Mouse (Mus musculus): Measurements from ENCODE around the gene Zswim5. TPM values are rescaled to one million over a fixed set of nuclear protein-coding genes. Genes with fewer than 3 reads are reported as not detected.

The Zswim5 gene
- polyA plus RNA-seq, 1 experiment, result 4.7 TPM

DNA sequence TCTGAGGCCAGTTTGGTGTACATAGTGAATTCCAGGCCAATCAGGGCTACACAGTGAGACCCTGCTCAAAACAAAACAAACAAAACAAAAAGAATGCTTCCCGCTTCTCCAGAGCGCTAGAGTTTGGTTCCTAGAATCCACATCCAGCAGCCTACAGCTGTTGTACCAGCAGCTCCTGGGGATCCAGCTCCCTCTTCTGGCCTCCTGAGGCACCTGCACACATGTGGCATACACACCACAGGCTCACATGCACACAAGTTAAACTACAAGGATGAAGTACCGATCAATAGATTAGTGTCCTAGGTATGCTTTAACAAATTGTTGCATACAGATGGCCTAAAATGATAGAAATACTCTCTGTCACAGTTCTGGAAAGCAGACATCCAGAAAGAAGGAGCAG is 32.9 kb upstream of the Zswim5 start:
- no peak overlapping the region for H3K27ac ChIP-seq (ENCODE audit: control insufficient read depth, insufficient read depth, low read depth, low read length)
- no peaks in the 10 kb centered on the region for H3K27me3 ChIP-seq (ENCODE audit: control insufficient read depth, insufficient read depth, low read length)
- no peaks in the 10 kb centered on the region for H3K36me3 ChIP-seq (ENCODE audit: control insufficient read depth, insufficient read depth, low read length)
- no peak overlapping the region for H3K4me3 ChIP-seq (ENCODE audit: control insufficient read depth, low read depth, low read length)
- no peaks in the 10 kb centered on the region for H3K4me1 ChIP-seq (ENCODE audit: control insufficient read depth, insufficient read depth, low read length)
- no peak for TF ChIP-seq CTCF (IDR thresholded peaks at IDR 0.05; ENCODE audit: control insufficient read depth, insufficient read depth, insufficient replicate concordance, low read depth, low read length)
- no peak for TF ChIP-seq POLR2A (IDR thresholded peaks at IDR 0.05; ENCODE audit: control insufficient read depth, low read depth, low read length)

DNA sequence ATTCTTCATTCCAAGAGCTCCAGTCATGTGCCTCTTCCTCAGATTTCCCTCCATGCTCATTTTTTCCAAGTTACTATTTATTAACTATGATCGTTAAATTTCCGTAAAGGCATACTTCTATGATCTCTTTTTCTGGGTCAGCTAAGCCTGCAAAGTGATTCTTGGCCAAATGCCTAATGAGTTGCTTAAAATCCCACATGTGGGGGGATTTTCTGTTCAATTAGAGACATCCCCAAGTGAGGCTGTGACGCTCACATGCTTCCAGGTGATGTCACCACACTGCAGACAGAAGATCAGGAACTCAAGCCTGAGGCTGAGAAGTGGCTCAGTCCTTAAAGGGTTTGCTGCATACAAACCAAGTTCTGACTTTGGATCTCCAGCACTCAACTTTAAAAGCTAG is 27.3 kb upstream of the Zswim5 start:
- H3K4me3 ChIP-seq (ENCODE audit: control insufficient read depth, low read depth, low read length), result no peak overlapping the region
- TF ChIP-seq POLR2A (IDR thresholded peaks at IDR 0.05; ENCODE audit: control insufficient read depth, low read depth, low read length) (no peak), CTCF (IDR thresholded peaks at IDR 0.05; ENCODE audit: control insufficient read depth, insufficient read depth, insufficient replicate concordance, low read depth, low read length) (no peak)

GRCm38 (mm10) chr4:116854286-116854685 is 22.9 kb upstream of the Zswim5 start:
- Histone ChIP-seq H3K36me3 (ENCODE audit: control insufficient read depth, insufficient read depth, low read length) (no peaks in the 10 kb centered on the region), H3K27me3 (ENCODE audit: control insufficient read depth, insufficient read depth, low read length) (no peaks in the 10 kb centered on the region), H3K4me3 (ENCODE audit: control insufficient read depth, low read depth, low read length) (no peak overlapping the region), H3K27ac (ENCODE audit: control insufficient read depth, insufficient read depth, low read depth, low read length) (no peak overlapping the region), H3K4me1 (ENCODE audit: control insufficient read depth, insufficient read depth, low read length) (no peaks in the 10 kb centered on the region)
- TF ChIP-seq CTCF (IDR thresholded peaks at IDR 0.05; ENCODE audit: control insufficient read depth, insufficient read depth, insufficient replicate concordance, low read depth, low read length), result no peak
- no peak for TF ChIP-seq POLR2A (IDR thresholded peaks at IDR 0.05; ENCODE audit: control insufficient read depth, low read depth, low read length)

More for the DNA sequence above, 27.3 kb upstream of the Zswim5 start:
- Histone ChIP-seq H3K36me3 (ENCODE audit: control insufficient read depth, insufficient read depth, low read length) (no peaks in the 10 kb centered on the region), H3K4me1 (ENCODE audit: control insufficient read depth, insufficient read depth, low read length) (no peaks in the 10 kb centered on the region), H3K27me3 (ENCODE audit: control insufficient read depth, insufficient read depth, low read length) (no peaks in the 10 kb centered on the region), H3K27ac (ENCODE audit: control insufficient read depth, insufficient read depth, low read depth, low read length) (no peak overlapping the region)

DNA sequence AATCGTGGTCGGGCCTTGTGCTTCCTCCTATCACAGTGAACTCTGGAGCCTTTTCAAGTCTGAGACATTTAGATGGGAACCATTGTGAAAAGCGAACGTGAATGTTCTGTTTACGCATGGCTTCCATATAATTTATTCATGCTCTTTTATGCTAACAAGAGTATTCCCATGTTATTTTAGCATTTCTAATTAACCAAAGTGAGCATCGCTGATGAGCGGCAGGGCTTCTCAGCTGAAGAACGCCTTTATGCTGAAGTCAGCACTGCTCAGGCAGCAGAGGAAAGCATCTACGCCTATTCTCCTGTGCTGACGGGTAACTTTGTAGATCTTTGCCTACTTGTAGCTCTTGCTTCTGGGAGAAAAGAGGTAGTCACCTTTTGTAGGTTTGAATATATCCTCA is 20.0 kb upstream of the Zswim5 start:
- no peaks in the 10 kb centered on the region for H3K27me3 ChIP-seq (ENCODE audit: control insufficient read depth, insufficient read depth, low read length)
- no peak overlapping the region for H3K27ac ChIP-seq (ENCODE audit: control insufficient read depth, insufficient read depth, low read depth, low read length)
- no peaks in the 10 kb centered on the region for H3K36me3 ChIP-seq (ENCODE audit: control insufficient read depth, insufficient read depth, low read length)
- H3K4me1 ChIP-seq (ENCODE audit: control insufficient read depth, insufficient read depth, low read length), result no peaks in the 10 kb centered on the region
- H3K4me3 ChIP-seq (ENCODE audit: control insufficient read depth, low read depth, low read length), result no peak overlapping the region
- TF ChIP-seq CTCF (IDR thresholded peaks at IDR 0.05; ENCODE audit: control insufficient read depth, insufficient read depth, insufficient replicate concordance, low read depth, low read length), result no peak
- no peak for TF ChIP-seq POLR2A (IDR thresholded peaks at IDR 0.05; ENCODE audit: control insufficient read depth, low read depth, low read length)

- Histone ChIP-seq H3K27me3 (ENCODE audit: control insufficient read depth, insufficient read depth, low read length) (no peaks in the 10 kb centered on the region), H3K27ac (ENCODE audit: control insufficient read depth, insufficient read depth, low read depth, low read length) (no peak overlapping the region), H3K36me3 (ENCODE audit: control insufficient read depth, insufficient read depth, low read length) (no peaks in the 10 kb centered on the region), H3K4me1 (ENCODE audit: control insufficient read depth, insufficient read depth, low read length) (no peaks in the 10 kb centered on the region), H3K4me3 (ENCODE audit: control insufficient read depth, low read depth, low read length) (no peak overlapping the region)
- no peak for TF ChIP-seq POLR2A (IDR thresholded peaks at IDR 0.05; ENCODE audit: control insufficient read depth, low read depth, low read length)
- TF ChIP-seq CTCF (IDR thresholded peaks at IDR 0.05; ENCODE audit: control insufficient read depth, insufficient read depth, insufficient replicate concordance, low read depth, low read length), result no peak
These were observed 17.5 kb upstream of the Zswim5 start for GRCm38 (mm10) chr4:116859711-116860110.

DNA sequence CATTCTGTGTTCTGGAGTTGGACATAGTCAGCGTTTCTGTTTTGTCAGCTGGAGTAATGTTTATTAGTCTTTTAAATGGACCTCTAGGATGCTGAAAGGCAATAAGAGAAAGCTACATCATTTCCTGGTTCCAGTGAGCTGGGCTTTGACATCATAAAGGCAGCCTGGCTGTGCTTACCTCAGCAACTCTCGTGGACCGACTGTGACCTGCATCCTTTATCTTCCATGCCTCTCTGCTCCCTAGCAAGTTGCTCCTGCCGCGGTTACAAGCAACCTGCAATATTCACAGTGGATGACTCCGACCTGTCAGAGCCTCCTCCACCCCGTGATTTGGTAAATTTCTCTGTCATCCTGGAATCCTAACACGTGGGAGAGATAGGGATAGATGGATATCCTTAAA is 15.2 kb upstream of the Zswim5 start:
- Histone ChIP-seq H3K4me1 (ENCODE audit: control insufficient read depth, insufficient read depth, low read length) (no peaks in the 10 kb centered on the region), H3K36me3 (ENCODE audit: control insufficient read depth, insufficient read depth, low read length) (no peaks in the 10 kb centered on the region), H3K27ac (ENCODE audit: control insufficient read depth, insufficient read depth, low read depth, low read length) (no peak overlapping the region), H3K4me3 (ENCODE audit: control insufficient read depth, low read depth, low read length) (no peak overlapping the region), H3K27me3 (ENCODE audit: control insufficient read depth, insufficient read depth, low read length) (no peaks in the 10 kb centered on the region)
- TF ChIP-seq CTCF (IDR thresholded peaks at IDR 0.05; ENCODE audit: control insufficient read depth, insufficient read depth, insufficient replicate concordance, low read depth, low read length), result no peak
- no peak for TF ChIP-seq POLR2A (IDR thresholded peaks at IDR 0.05; ENCODE audit: control insufficient read depth, low read depth, low read length)

GRCm38 (mm10) chr4:116869898-116870297 is 7.3 kb upstream of the Zswim5 start:
- no peak for TF ChIP-seq CTCF (IDR thresholded peaks at IDR 0.05; ENCODE audit: control insufficient read depth, insufficient read depth, insufficient replicate concordance, low read depth, low read length)
- H3K27me3 ChIP-seq (ENCODE audit: control insufficient read depth, insufficient read depth, low read length), result no peaks in the 10 kb centered on the region
- no peak overlapping the region for H3K27ac ChIP-seq (ENCODE audit: control insufficient read depth, insufficient read depth, low read depth, low read length)

DNA sequence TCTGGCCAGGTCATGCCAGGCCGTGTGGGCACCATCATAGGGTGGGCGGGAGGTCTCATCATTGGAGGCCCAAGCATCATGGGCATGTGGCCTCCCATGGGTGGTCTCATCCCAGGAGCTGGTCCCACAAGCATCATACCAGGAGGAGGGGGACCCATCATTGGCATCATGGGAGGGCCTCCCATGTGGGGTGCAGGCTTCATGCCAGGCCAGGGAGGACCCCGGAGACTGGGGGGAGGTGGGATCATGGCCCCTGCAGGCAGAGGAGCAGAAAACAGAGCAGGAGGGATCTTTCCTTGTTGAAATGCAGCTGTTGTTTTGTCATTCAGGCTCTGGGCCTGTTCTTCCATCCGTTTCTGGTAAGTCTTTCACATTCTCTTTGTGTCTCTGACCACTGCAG is 2.6 kb upstream of the Zswim5 start:
- TF ChIP-seq POLR2A (IDR thresholded peaks at IDR 0.05; ENCODE audit: control insufficient read depth, low read depth, low read length), result no peak
- TF ChIP-seq CTCF (IDR thresholded peaks at IDR 0.05; ENCODE audit: control insufficient read depth, insufficient read depth, insufficient replicate concordance, low read depth, low read length), result no peak
- Histone ChIP-seq H3K27me3 (ENCODE audit: control insufficient read depth, insufficient read depth, low read length) (no peaks in the 10 kb centered on the region), H3K36me3 (ENCODE audit: control insufficient read depth, insufficient read depth, low read length) (no peaks in the 10 kb centered on the region), H3K4me1 (ENCODE audit: control insufficient read depth, insufficient read depth, low read length) (peaks cover 6% of the 10 kb centered on the region), H3K27ac (ENCODE audit: control insufficient read depth, insufficient read depth, low read depth, low read length) (no peak overlapping the region), H3K4me3 (ENCODE audit: control insufficient read depth, low read depth, low read length) (no peak overlapping the region)

More at GRCm38 (mm10) chr4:116869898-116870297, 7.3 kb upstream of the Zswim5 start:
- Histone ChIP-seq H3K4me3 (ENCODE audit: control insufficient read depth, low read depth, low read length) (no peak overlapping the region), H3K36me3 (ENCODE audit: control insufficient read depth, insufficient read depth, low read length) (no peaks in the 10 kb centered on the region), H3K4me1 (ENCODE audit: control insufficient read depth, insufficient read depth, low read length) (no peaks in the 10 kb centered on the region)
